Mouse (Mus musculus): Measurements from ENCODE around the gene Ifna1. TPM values are rescaled to one million over a fixed set of nuclear protein-coding genes. Genes with fewer than 3 reads are reported as not detected.

Ifna1 gene
- total and polyA plus RNA-seq, 3 experiments = not detected

DNA sequence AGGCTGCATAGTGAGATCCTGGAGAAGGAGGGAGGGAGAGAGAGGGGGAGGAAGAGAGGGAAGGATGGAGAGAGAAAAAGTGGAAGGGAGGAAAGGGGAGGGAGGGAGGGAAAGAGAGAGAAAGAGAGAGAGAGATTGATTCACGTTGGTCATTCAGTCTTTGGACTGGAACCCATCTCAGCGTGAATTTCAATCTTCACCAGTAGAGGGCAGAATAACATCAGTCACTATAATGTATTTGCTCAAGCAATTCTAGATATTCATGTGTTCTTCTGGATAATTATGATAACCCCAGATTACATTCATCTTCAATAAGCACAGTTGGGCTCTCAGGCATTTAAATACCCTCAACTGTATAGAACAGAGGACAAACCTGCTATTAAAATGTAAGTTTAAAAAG is 22.8 kb downstream of the Ifna1 start:
- peak; percentile 12 for DNase-seq

DNA sequence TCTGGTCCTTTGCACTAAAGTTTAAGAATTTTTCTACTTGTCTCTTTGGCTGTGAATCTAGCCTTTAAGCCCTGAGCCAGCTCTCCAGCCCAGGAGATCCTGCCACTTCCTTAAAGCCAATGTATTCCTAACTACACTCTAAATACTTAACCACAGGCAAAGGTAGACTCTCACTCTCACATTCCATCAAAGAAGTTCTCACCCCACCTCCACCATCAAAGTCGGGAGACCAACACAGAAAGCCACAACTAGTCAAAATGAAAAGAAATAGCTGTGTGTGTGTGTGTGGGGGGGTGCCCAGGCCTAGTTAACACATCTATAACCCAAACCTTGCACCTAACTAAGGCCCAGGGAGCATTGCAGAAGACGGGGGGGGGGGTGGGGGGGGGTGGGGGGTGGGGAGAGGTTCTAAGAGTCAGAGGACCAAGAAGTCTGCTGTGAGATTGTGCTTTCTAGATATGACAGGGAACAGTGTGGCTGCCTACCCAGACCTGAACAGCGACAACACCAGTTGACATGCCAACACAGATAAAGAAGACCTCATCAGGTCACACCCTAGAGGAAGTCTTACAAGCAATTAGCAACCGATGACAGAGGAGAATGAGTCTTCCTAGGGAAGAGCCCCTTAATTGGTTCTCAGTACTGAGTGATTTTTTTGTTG is 25.7 kb downstream of the Ifna1 start:
- DNase-seq = no peak

DNA sequence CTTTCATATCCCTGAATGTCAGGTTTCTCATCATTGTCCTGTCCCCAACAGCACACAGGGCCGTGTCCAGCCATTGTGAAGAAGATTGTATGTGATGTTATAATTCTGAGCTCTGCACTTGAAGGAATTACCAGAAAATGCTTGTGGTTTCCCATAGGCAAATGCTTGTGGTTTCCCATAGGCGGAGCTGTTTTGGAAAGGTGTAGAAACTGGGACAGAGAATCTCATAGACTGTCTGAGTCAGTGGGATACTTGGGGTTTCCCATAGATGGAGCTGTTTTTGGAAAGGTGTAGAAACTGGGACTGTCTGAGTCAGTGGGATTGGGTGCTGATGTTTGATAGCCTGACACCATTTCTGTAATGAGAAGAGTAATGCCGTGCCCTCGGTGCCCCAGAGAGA is 26.6 kb downstream of the Ifna1 start:
- DNase-seq = no peak

DNA sequence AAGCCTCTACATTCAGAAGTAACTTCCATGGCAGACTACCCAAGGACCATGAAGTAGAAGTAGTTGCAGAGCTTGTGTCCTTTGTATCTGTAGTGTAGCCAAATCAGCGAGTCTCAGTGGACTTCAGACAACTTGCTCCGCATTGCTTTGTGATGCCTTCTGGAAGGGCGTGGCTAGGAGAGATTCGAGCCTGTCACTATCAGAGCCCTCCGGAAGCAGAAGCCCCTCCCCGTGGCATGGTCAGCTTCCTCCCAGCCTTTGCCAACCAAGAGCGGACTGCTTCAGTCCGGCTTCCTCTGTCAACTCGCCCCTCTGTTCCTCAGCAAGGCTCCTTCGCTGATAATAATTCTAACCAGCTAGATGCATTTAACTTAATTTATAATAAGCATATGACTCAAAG is 28.4 kb downstream of the Ifna1 start:
- no peak for DNase-seq

DNA sequence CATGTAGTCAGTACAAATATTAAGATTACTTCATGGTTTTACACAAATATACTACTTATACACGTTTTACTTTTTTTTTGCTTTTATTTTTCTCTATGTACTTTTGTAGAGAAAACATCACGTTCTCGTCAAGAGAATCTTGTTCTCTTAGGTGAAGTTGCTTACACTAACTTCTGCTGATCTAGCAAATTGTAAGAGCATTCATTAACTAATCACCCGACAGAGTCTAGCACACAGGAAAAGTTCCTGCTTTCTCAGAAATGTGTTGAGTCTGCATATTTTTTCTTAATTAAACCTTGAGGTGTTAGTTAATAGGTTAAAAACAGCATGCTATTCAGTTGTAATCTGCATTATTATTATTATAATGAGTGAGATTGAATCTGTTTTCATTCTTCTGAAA is 28.9 kb downstream of the Ifna1 start:
- no peak for DNase-seq

DNA sequence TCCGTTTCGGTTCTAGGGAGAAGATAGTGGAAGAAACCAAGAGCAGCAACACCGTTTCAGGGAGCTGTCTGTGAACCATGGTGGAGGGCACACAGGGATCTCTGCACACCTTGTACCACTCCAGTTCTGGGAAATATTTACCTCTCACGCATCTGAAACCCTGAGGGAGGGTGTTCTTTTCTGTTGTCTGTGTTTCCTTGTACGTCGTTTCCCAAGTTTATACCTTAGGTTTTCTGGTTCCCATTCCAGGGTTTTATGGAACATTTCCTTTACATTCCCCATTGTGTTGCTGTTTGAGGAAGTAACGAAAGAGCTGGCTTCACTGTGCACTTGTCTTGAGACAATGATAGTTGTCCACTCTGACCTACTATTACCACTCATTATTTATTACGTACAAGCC is 30.2 kb downstream of the Ifna1 start, which contains the start of gene Ifne:
Gene Ifne, minus strand, starts transcription at position 101 of the 400 bp plus-strand sequence.
- DNase-seq = no peak

DNA sequence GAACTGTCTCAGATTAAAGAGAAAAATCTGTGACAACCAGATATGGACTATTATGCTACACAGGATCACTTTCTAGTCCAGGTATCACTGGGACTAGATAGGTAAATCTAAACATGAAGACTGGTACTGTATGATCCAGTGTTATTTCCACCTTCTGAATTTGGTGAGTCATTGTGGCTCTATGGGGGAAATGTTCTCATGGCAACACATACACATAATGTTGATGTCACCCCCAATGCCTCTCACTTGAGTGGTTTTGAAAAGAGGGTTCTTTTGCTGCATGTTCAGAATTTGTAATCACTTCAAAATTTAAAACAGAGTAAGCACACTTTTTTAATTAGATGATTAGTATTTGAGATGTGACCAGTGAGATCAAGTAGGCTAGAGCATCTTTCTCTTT is 38.3 kb downstream of the Ifna1 start:
- no peak for DNase-seq

DNA sequence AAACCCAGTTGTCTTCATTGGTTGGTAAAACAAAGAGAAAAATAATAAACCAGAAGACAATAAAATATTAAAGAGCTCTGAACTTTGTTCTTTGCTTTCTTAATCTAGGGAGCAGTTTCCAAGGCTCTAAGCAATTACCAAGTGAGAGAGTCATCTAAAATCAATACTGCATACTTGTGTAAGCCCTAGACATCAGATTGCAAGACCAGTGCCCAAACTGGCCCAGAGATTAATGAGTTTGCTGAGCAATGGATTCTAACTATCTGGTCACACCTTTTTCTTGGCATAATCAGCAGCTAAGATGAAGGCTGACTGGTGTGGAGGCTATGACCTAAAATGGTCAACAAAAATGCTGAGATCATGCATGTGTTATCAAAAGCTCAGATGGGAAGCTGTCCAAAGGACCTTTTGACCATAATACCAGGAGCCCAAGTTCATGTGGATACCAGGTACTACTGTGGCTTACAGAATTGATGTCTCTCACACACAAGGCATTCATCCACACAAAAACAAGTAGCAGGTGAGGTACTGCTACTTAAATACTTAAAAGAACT is 43.4 kb downstream of the Ifna1 start:
- no peak for DNase-seq

Other genes starting within 250 kb of the Ifna1 start
- gene Ifna12, start 246.7 kb upstream of the Ifna1 start, total RNA-seq (2021) = not detected
- not detected in 2 replicates for gene Ifna12, start 246.7 kb upstream of the Ifna1 start, polyA plus RNA-seq (2012; rRNA removed)
- not detected for gene C87499, start 215.7 kb upstream of the Ifna1 start, total RNA-seq (2021)
- not detected in 2 replicates for gene C87499, start 215.7 kb upstream of the Ifna1 start, polyA plus RNA-seq (2012; rRNA removed)
- not detected for gene Ifna13, start 205.6 kb upstream of the Ifna1 start, total RNA-seq (2021)
- not detected in 2 replicates for gene Ifna13, start 205.6 kb upstream of the Ifna1 start, polyA plus RNA-seq (2012; rRNA removed)
- gene Ifna16, start 173.2 kb upstream of the Ifna1 start, total RNA-seq (2021) = not detected
- not detected in 2 replicates for gene Ifna16, start 173.2 kb upstream of the Ifna1 start, polyA plus RNA-seq (2012; rRNA removed)
- gene Ifna2, start 166.2 kb upstream of the Ifna1 start, total RNA-seq (2021) = not detected
- not detected in 2 replicates for gene Ifna2, start 166.2 kb upstream of the Ifna1 start, polyA plus RNA-seq (2012; rRNA removed)
- not detected for gene Ifnab, start 158.7 kb upstream of the Ifna1 start, total RNA-seq (2021)
- not detected in 2 replicates for gene Ifnab, start 158.7 kb upstream of the Ifna1 start, polyA plus RNA-seq (2012; rRNA removed)
- gene Gm26566, start 128.3 kb upstream of the Ifna1 start, total RNA-seq (2021) = under 1 TPM in 1 of 2 experiments, not detected in 1; 0.38 TPM
- gene Gm26566, start 128.3 kb upstream of the Ifna1 start, polyA plus RNA-seq (2012; rRNA removed) = 0.76 and 1.0 TPM in 2 replicates
- gene Klhl9, start 127.6 kb upstream of the Ifna1 start, total RNA-seq (2021) = 10 to 100 TPM; 70.8 to 79.3 TPM
- 22.2 and 29.6 TPM in 2 replicates for gene Klhl9, start 127.6 kb upstream of the Ifna1 start, polyA plus RNA-seq (2012; rRNA removed)
- gene Gm13271, start 95.2 kb upstream of the Ifna1 start, total RNA-seq (2021) = not detected
- gene Gm13271, start 95.2 kb upstream of the Ifna1 start, polyA plus RNA-seq (2012; rRNA removed) = not detected in 2 replicates
- not detected for gene Gm13283, start 90.0 kb upstream of the Ifna1 start, total RNA-seq (2021)
- gene Gm13283, start 90.0 kb upstream of the Ifna1 start, polyA plus RNA-seq (2012; rRNA removed) = not detected in 2 replicates
- not detected for gene Gm13290, start 76.3 kb upstream of the Ifna1 start, total RNA-seq (2021)
- gene Gm13290, start 76.3 kb upstream of the Ifna1 start, polyA plus RNA-seq (2012; rRNA removed) = not detected in 2 replicates
- not detected for gene Gm13289, start 73.2 kb upstream of the Ifna1 start, total RNA-seq (2021)
- gene Gm13289, start 73.2 kb upstream of the Ifna1 start, polyA plus RNA-seq (2012; rRNA removed) = not detected in 2 replicates
- not detected for gene Gm13272, start 70.2 kb upstream of the Ifna1 start, total RNA-seq (2021)
- not detected in 2 replicates for gene Gm13272, start 70.2 kb upstream of the Ifna1 start, polyA plus RNA-seq (2012; rRNA removed)
- not detected for gene Ifnz, start 68.0 kb upstream of the Ifna1 start, total RNA-seq (2021)
- gene Ifnz, start 68.0 kb upstream of the Ifna1 start, polyA plus RNA-seq (2012; rRNA removed) = not detected in 2 replicates
- not detected for gene Gm13276, start 64.4 kb upstream of the Ifna1 start, total RNA-seq (2021)
- gene Gm13276, start 64.4 kb upstream of the Ifna1 start, polyA plus RNA-seq (2012; rRNA removed) = not detected in 2 replicates
- not detected for gene Gm13277, start 61.5 kb upstream of the Ifna1 start, total RNA-seq (2021)
- gene Gm13277, start 61.5 kb upstream of the Ifna1 start, polyA plus RNA-seq (2012; rRNA removed) = not detected in 2 replicates
- gene Gm13278, start 58.5 kb upstream of the Ifna1 start, total RNA-seq (2021) = not detected
- not detected in 2 replicates for gene Gm13278, start 58.5 kb upstream of the Ifna1 start, polyA plus RNA-seq (2012; rRNA removed)
- gene Gm13275, start 55.6 kb upstream of the Ifna1 start, total RNA-seq (2021) = not detected
- gene Gm13275, start 55.6 kb upstream of the Ifna1 start, polyA plus RNA-seq (2012; rRNA removed) = 0.22 TPM in 1 of 2 replicates, not detected in the other
- not detected for gene Gm13279, start 52.7 kb upstream of the Ifna1 start, total RNA-seq (2021)
- gene Gm13279, start 52.7 kb upstream of the Ifna1 start, polyA plus RNA-seq (2012; rRNA removed) = not detected in 2 replicates
- gene Gm13285, start 50.4 kb upstream of the Ifna1 start, total RNA-seq (2021) = not detected
- gene Gm13285, start 50.4 kb upstream of the Ifna1 start, polyA plus RNA-seq (2012; rRNA removed) = not detected in 2 replicates
- gene Gm13287, start 46.8 kb upstream of the Ifna1 start, total RNA-seq (2021) = not detected
- gene Gm13287, start 46.8 kb upstream of the Ifna1 start, polyA plus RNA-seq (2012; rRNA removed) = 0.22 TPM in 1 of 2 replicates, not detected in the other
- gene Gm13288, start 44.6 kb upstream of the Ifna1 start, total RNA-seq (2021) = not detected
- gene Gm13288, start 44.6 kb upstream of the Ifna1 start, polyA plus RNA-seq (2012; rRNA removed) = not detected in 2 replicates
- not detected for gene Ifna7, start 33.9 kb upstream of the Ifna1 start, total RNA-seq (2021)
- gene Ifna7, start 33.9 kb upstream of the Ifna1 start, polyA plus RNA-seq (2012; rRNA removed) = not detected in 2 replicates
- gene Ifna11, start 30.1 kb upstream of the Ifna1 start, total RNA-seq (2021) = not detected
- not detected in 2 replicates for gene Ifna11, start 30.1 kb upstream of the Ifna1 start, polyA plus RNA-seq (2012; rRNA removed)
- gene Ifna6, start 22.7 kb upstream of the Ifna1 start, total RNA-seq (2021) = not detected
- not detected in 2 replicates for gene Ifna6, start 22.7 kb upstream of the Ifna1 start, polyA plus RNA-seq (2012; rRNA removed)
- gene Ifna5, start 14.6 kb upstream of the Ifna1 start, total RNA-seq (2021) = not detected
- gene Ifna5, start 14.6 kb upstream of the Ifna1 start, polyA plus RNA-seq (2012; rRNA removed) = not detected in 2 replicates
- not detected for gene Ifna4, start 8.2 kb upstream of the Ifna1 start, total RNA-seq (2021)
- gene Ifna4, start 8.2 kb upstream of the Ifna1 start, polyA plus RNA-seq (2012; rRNA removed) = not detected in 2 replicates
- not detected for gene Ifne, start 30.1 kb downstream of the Ifna1 start, total RNA-seq (2021)
- gene Ifne, start 30.1 kb downstream of the Ifna1 start, polyA plus RNA-seq (2012; rRNA removed) = not detected in 2 replicates

Measured in adrenal gland, adult 2 months (tissue).